In genomic region chr6:37415034-37415433, GRCm38 (mm10) we compare ENCODE assay signal across 9 mouse cellular contexts. TPM values are rescaled to one million over a fixed set of nuclear protein-coding genes. Genes with fewer than 3 reads are reported as not detected.
DNase-seq lines count a peak whose midpoint lies in the region; ATAC-seq and TF ChIP-seq lines count a peak whose summit lies in the region.
"Had no signal": no experiment of that assay in that cellular context is flagged by ENCODE, and none has a peak within 500 bp of the region (broad histone marks: within the 10 kb centered on the region; RNA-seq: fewer than 3 reads in every experiment).

No protein-coding gene starts in this region.

- H3K9ac ChIP-seq in embryonic facial prominence, embryonic 13.5 days = 0 out of 2 replicates have a peak overlapping the region, but pooled peaks have one; percentile 21
- no peak overlapping the region for H3K9ac ChIP-seq in midbrain, embryonic 11.5 days (ENCODE audit: low read length)

- 46% methylated on average over 7 of the region's 7 CpGs for WGBS in embryonic facial prominence, embryonic 13.5 days
- WGBS in lung, adult 2 months = 48% methylated on average over 7 of the region's 7 CpGs
- 62% methylated on average over 7 of the region's 7 CpGs for WGBS in midbrain, embryonic 11.5 days

- H3K4me3 ChIP-seq in embryonic facial prominence, embryonic 13.5 days = no peak overlapping the region
- H3K4me3 ChIP-seq in lung, adult 2 months (replicated peaks; ENCODE audit: extremely low read depth, low read depth, low read length) = no peak overlapping the region
- H3K4me3 ChIP-seq in midbrain, embryonic 11.5 days (ENCODE audit: low read depth, low read length) = no peak overlapping the region

- peak; percentile 62; the same call in 1 of the 2 replicates for ATAC-seq in embryonic facial prominence, embryonic 13.5 days (ENCODE audit: insufficient number of reproducible peaks, insufficient read depth, low FRiP score, low TSS enrichment, low read depth)
- no peak for ATAC-seq in midbrain, embryonic 11.5 days (ENCODE audit: low FRiP score)
- ATAC-seq: Patski had no signal

- DNase-seq in R1 (ENCODE audit: low read depth, low spot score) = peak; percentile 35
- DNase-seq in heart, postnatal 25 days (ENCODE audit: low spot score) = peak; percentile 47
- peak; percentile 62 for DNase-seq in lung, adult 2 months
- no peak for DNase-seq in left cerebral cortex, adult 11 months (ENCODE audit: low spot score)
- no peak for DNase-seq in midbrain, embryonic 11.5 days (ENCODE audit: low spot score, missing footprints)
- no peak for DNase-seq in thymus, postnatal 14 days
- DNase-seq in thymus, postnatal 36 days = no peak

- TF ChIP-seq POLR2A in lung, adult 2 months (IDR thresholded peaks at IDR 0.05; ENCODE audit: borderline replicate concordance, extremely low read depth, low read depth, low read length) = no peak

- no peaks in the 10 kb centered on the region for H3K9me3 ChIP-seq in embryonic facial prominence, embryonic 13.5 days
- no peaks in the 10 kb centered on the region for H3K9me3 ChIP-seq in midbrain, embryonic 11.5 days (ENCODE audit: control insufficient read depth, low read length)

- intact Hi-C loops in heart, postnatal 25 days (cut with DNase I) = no loop called here

- peaks cover 6% of the 10 kb centered on the region; the same call in 1 of the 2 replicates for H3K36me3 ChIP-seq in embryonic facial prominence, embryonic 13.5 days
- no peaks in the 10 kb centered on the region for H3K36me3 ChIP-seq in midbrain, embryonic 11.5 days (ENCODE audit: control insufficient read depth, insufficient read depth, low read length)

- H3K27me3 ChIP-seq in embryonic facial prominence, embryonic 13.5 days = no peaks in the 10 kb centered on the region
- no peaks in the 10 kb centered on the region for H3K27me3 ChIP-seq in midbrain, embryonic 11.5 days (ENCODE audit: control insufficient read depth, insufficient read depth, low read length)
- H3K27me3 ChIP-seq: Patski had no signal

- TF ChIP-seq CTCF in lung, adult 2 months (IDR thresholded peaks at IDR 0.05; ENCODE audit: insufficient read depth, low read length) = no peak

- no peak overlapping the region for H3K4me2 ChIP-seq in embryonic facial prominence, embryonic 13.5 days
- H3K4me2 ChIP-seq in midbrain, embryonic 11.5 days = no peak overlapping the region

- peaks cover 57% of the 10 kb centered on the region for H3K4me1 ChIP-seq in embryonic facial prominence, embryonic 13.5 days
- H3K4me1 ChIP-seq in lung, adult 2 months (ENCODE audit: control insufficient read depth, insufficient read depth, low read length) = peaks cover 21% of the 10 kb centered on the region
- no peaks in the 10 kb centered on the region for H3K4me1 ChIP-seq in midbrain, embryonic 11.5 days (ENCODE audit: control insufficient read depth, insufficient read depth, low read length)

- H3K27ac ChIP-seq in embryonic facial prominence, embryonic 13.5 days = peak overlapping the region; percentile 52
- no peak overlapping the region for H3K27ac ChIP-seq in midbrain, embryonic 11.5 days (ENCODE audit: low read depth, low read length)

RNA-seq across cellular contexts. Expression of gene Creb3l2, which starts 26.9 kb away (rescaled TPM):
- polyA plus RNA-seq in embryonic facial prominence, embryonic 13.5 days (2015; fragmentation: Nextera tagmentation; extraction: Ambion mirVana) = 26.9 and 29.0 TPM in 2 replicates
- 10 to 100 TPM; 23.9 to 28.5 TPM for total RNA-seq in heart, postnatal 25 days (2021)
- 21.0 and 24.1 TPM in 2 replicates for polyA plus RNA-seq in lung, adult 2 months (2012; rRNA removed)
- polyA plus RNA-seq in midbrain, embryonic 11.5 days (2014; fragmentation: Nextera tagmentation; extraction: Ambion mirVana) = 4.9 and 5.5 TPM in 2 replicates

Comparison
In these comparisons a context has a peak if more than half of its experiments do, and no peak if none do; other contexts are left out.
1. DNase-seq: peak in R1 (single experiment), heart, postnatal 25 days (single experiment) and lung, adult 2 months (single experiment); none in left cerebral cortex, adult 11 months (single experiment), midbrain, embryonic 11.5 days (single experiment), thymus, postnatal 14 days (single experiment) and thymus, postnatal 36 days (0 of 2).